Mouse (Mus musculus) spleen, adult 2 months (tissue): ENCODE data around the gene Frmd6.

Experiments
- CTCF ChIP-seq: fragments of 200-500 bp; IDR thresholded peaks from 2 replicates; pipeline ENCODE4 v1.5.1; 2011; ENCODE audit warnings: mild to moderate bottlenecking, inconsistent platforms; ENCODE audit not compliant: insufficient read depth, insufficient read length, insufficient replicate concordance; ENCODE audit errors: extremely low read depth
- POLR2A ChIP-seq: fragments of 200-500 bp; IDR thresholded peaks from 2 replicates; pipeline ENCODE4 v1.6.1; 2011; ENCODE audit warnings: low read depth, low read length, inconsistent platforms

- TF ChIP-seq CTCF: no peak
- no peak for TF ChIP-seq POLR2A
Measured at GRCm38 (mm10) chr12:70849024-70849423, 23.7 kb downstream of the Frmd6 start.
